Mouse (Mus musculus) CH12.LX (cell line): ENCODE measurements around the gene Gm4969. TPM values are rescaled to one million over a fixed set of nuclear protein-coding genes. Genes with fewer than 3 reads are reported as not detected.

ENCODE experiments used
- DNase-seq: peaks from one replicate; pipeline ENCODE4 v3.0.0-alpha.2; 2013; ENCODE audit errors: extremely low read depth
- H3K27ac ChIP-seq: 2 replicates; pipeline ENCODE4 v1.5.1; 2012; ENCODE audit warnings: low read depth, mild to moderate bottlenecking, control low read depth, moderate library complexity; ENCODE audit not compliant: insufficient read depth
- H3K27me3 ChIP-seq: replicated peaks from 2 replicates; pipeline ENCODE3; 2012; ENCODE audit warnings: inconsistent platforms
- H3K36me3 ChIP-seq, 2 experiments: replicated peaks in 1 of 2; 2 replicates each; pipeline versions ENCODE3 to v1.6.1; 2012; ENCODE audit warnings: inconsistent platforms in 1 of 2, low read length in 1 of 2, mild to moderate bottlenecking in 1 of 2, mixed read lengths in 1 of 2, moderate library complexity in 1 of 2; ENCODE audit not compliant: control insufficient read depth in 1 of 2, insufficient read depth in 1 of 2
- H3K4me1 ChIP-seq, 2 experiments: 2 replicates each; pipeline ENCODE4 v1.6.1; 2012; ENCODE audit warnings: inconsistent platforms in 1 of 2, moderate library complexity in 1 of 2; ENCODE audit not compliant: insufficient read depth in 2 of 2, control insufficient read depth in 1 of 2
- H3K4me2 ChIP-seq: 2 replicates; pipeline ENCODE4 v1.6.1; 2012; ENCODE audit warnings: low read depth, mild to moderate bottlenecking, control low read depth; ENCODE audit not compliant: poor library complexity, insufficient read depth, severe bottlenecking
- H3K4me3 ChIP-seq, 3 experiments: fragments of 150-350 bp in 1 of 3; sonication (generic) in 1 of 3; replicated peaks in 1 of 3; 2 replicates each; pipeline versions ENCODE3 to v1.5.1; 2011 to 2012; ENCODE audit warnings: low read depth in 2 of 3, low read length in 2 of 3, mild to moderate bottlenecking in 2 of 3, moderate library complexity in 2 of 3, control low read depth in 1 of 3, improper control_type of control experiment in 1 of 3, inconsistent platforms in 1 of 3, mixed read lengths in 1 of 3; ENCODE audit not compliant: poor library complexity in 1 of 3
- H3K79me2 ChIP-seq: replicated peaks from 2 replicates; pipeline ENCODE4 v1.6.1; 2012; ENCODE audit warnings: mild to moderate bottlenecking, moderate library complexity; ENCODE audit not compliant: control insufficient read depth, poor library complexity, insufficient read depth, severe bottlenecking; ENCODE audit errors: extremely low read depth
- H3K9ac ChIP-seq: 2 replicates; pipeline ENCODE4 v1.6.1; 2012; ENCODE audit warnings: low read depth, mild to moderate bottlenecking, control low read depth, moderate library complexity; ENCODE audit not compliant: insufficient read depth
- H3K9me3 ChIP-seq: replicated peaks from 2 replicates; pipeline ENCODE3; 2012; ENCODE audit warnings: low read length, inconsistent platforms, mixed read lengths
- BHLHE40 ChIP-seq: IDR thresholded peaks from 2 replicates; pipeline ENCODE4 v1.6.1; 2011; ENCODE audit warnings: mild to moderate bottlenecking, low read depth, low read length, improper control_type of control experiment
- CHD1 ChIP-seq: IDR thresholded peaks from 2 replicates; pipeline ENCODE4 v1.6.1; 2012; ENCODE audit warnings: low read depth, low read length, improper control_type of control experiment, inconsistent platforms
- CHD2 ChIP-seq: IDR thresholded peaks from 2 replicates; pipeline ENCODE4 v1.6.1; 2011; ENCODE audit warnings: low read length, improper control_type of control experiment
- CTCF ChIP-seq, 2 experiments: IDR thresholded peaks in 1 of 2; conservative IDR thresholded peaks in 1 of 2; 2 replicates each; pipeline ENCODE4 v1.5.1; 2011 to 2012; ENCODE audit warnings: low read depth in 2 of 2, low read length in 2 of 2, improper control_type of control experiment in 1 of 2, inconsistent platforms in 1 of 2, mild to moderate bottlenecking in 1 of 2, moderate library complexity in 1 of 2
- E2F4 ChIP-seq: IDR thresholded peaks from 2 replicates; pipeline ENCODE4 v1.6.1; 2011; ENCODE audit warnings: low read depth, low read length, improper control_type of control experiment; ENCODE audit not compliant: insufficient replicate concordance
- ELF1 ChIP-seq: IDR thresholded peaks from 2 replicates; pipeline ENCODE4 v1.6.1; 2014; ENCODE audit warnings: low read depth, mild to moderate bottlenecking, inconsistent platforms, low read length, improper control_type of control experiment
- EP300 ChIP-seq: IDR thresholded peaks from 2 replicates; pipeline ENCODE4 v1.6.1; 2011; ENCODE audit warnings: low read length, improper control_type of control experiment
- ETS1 ChIP-seq: conservative IDR thresholded peaks from 2 replicates; pipeline ENCODE4 v1.6.1; 2012; ENCODE audit warnings: low read depth, mild to moderate bottlenecking, inconsistent platforms, low read length, improper control_type of control experiment, moderate library complexity
- GABPA ChIP-seq: IDR thresholded peaks from 2 replicates; pipeline ENCODE4 v1.6.1; 2012; ENCODE audit warnings: low read depth, low read length, improper control_type of control experiment, inconsistent platforms; ENCODE audit not compliant: insufficient replicate concordance
- HCFC1 ChIP-seq: IDR thresholded peaks from 2 replicates; pipeline ENCODE4 v1.6.1; 2012; ENCODE audit warnings: low read depth, mild to moderate bottlenecking, inconsistent platforms, low read length, improper control_type of control experiment
- IRF4 ChIP-seq: IDR thresholded peaks from 2 replicates; pipeline ENCODE4 v1.6.1; 2014; ENCODE audit warnings: low read depth, mild to moderate bottlenecking, inconsistent platforms, low read length, improper control_type of control experiment
- JUN ChIP-seq: IDR thresholded peaks from 2 replicates; pipeline ENCODE4 v1.6.1; 2011; ENCODE audit warnings: low read depth, mild to moderate bottlenecking, low read length, improper control_type of control experiment, moderate library complexity; ENCODE audit not compliant: insufficient read depth
- JUND ChIP-seq: conservative IDR thresholded peaks from 2 replicates; pipeline ENCODE4 v1.6.1; 2011; ENCODE audit warnings: low read depth, low read length, improper control_type of control experiment
- KAT2A ChIP-seq: IDR thresholded peaks from 2 replicates; pipeline ENCODE4 v1.6.1; 2012; ENCODE audit warnings: low read length, improper control_type of control experiment, inconsistent platforms; ENCODE audit not compliant: insufficient replicate concordance
- MAFK ChIP-seq: IDR thresholded peaks from 2 replicates; pipeline ENCODE4 v1.6.1; 2011; ENCODE audit warnings: low read length, improper control_type of control experiment; ENCODE audit not compliant: insufficient replicate concordance
- MAX ChIP-seq: IDR thresholded peaks from 2 replicates; pipeline ENCODE4 v1.6.1; 2011; ENCODE audit warnings: low read length, improper control_type of control experiment
- MAZ ChIP-seq: IDR thresholded peaks from 2 replicates; pipeline ENCODE4 v1.6.1; 2012; ENCODE audit warnings: low read depth, mild to moderate bottlenecking, inconsistent platforms, low read length, improper control_type of control experiment, moderate library complexity
- MEF2A ChIP-seq: IDR thresholded peaks from 2 replicates; pipeline ENCODE4 v1.6.1; 2014; ENCODE audit warnings: low read depth, mild to moderate bottlenecking, inconsistent platforms, low read length, improper control_type of control experiment, borderline replicate concordance
- MXI1 ChIP-seq: IDR thresholded peaks from 2 replicates; pipeline ENCODE4 v1.6.1; 2011; ENCODE audit warnings: mild to moderate bottlenecking, low read depth, low read length, improper control_type of control experiment
- MYC ChIP-seq: IDR thresholded peaks from 2 replicates; pipeline ENCODE4 v1.6.1; 2011; ENCODE audit warnings: low read depth, mild to moderate bottlenecking, improper control_type of control experiment, low read length
- NELFE ChIP-seq: IDR thresholded peaks from 2 replicates; pipeline ENCODE4 v1.6.1; 2011; ENCODE audit warnings: low read depth, low read length, improper control_type of control experiment
- NRF1 ChIP-seq: IDR thresholded peaks from 2 replicates; pipeline ENCODE4 v1.6.1; 2014; ENCODE audit warnings: low read depth, mild to moderate bottlenecking, inconsistent platforms, low read length, improper control_type of control experiment, moderate library complexity
- PAX5 ChIP-seq: IDR thresholded peaks from 2 replicates; pipeline ENCODE4 v1.6.1; 2012; ENCODE audit warnings: low read length, inconsistent platforms, mixed read lengths
- POLR2A ChIP-seq: IDR thresholded peaks from 2 replicates; pipeline ENCODE4 v1.6.1; 2011; ENCODE audit warnings: low read depth, mild to moderate bottlenecking, improper control_type of control experiment, low read length
- POLR2AphosphoS2 ChIP-seq: IDR thresholded peaks from 2 replicates; pipeline ENCODE4 v1.6.1; 2011; ENCODE audit warnings: low read depth, low read length, improper control_type of control experiment
- RAD21 ChIP-seq: IDR thresholded peaks from 2 replicates; pipeline ENCODE4 v1.6.1; 2011; ENCODE audit warnings: low read depth, mild to moderate bottlenecking, low read length, improper control_type of control experiment, moderate library complexity
- RCOR1 ChIP-seq: conservative IDR thresholded peaks from 2 replicates; pipeline ENCODE4 v1.6.1; 2012; ENCODE audit warnings: low read depth, mild to moderate bottlenecking, inconsistent platforms, low read length, improper control_type of control experiment
- SIN3A ChIP-seq: IDR thresholded peaks from 2 replicates; pipeline ENCODE4 v1.6.1; 2012; ENCODE audit warnings: low read length, improper control_type of control experiment, inconsistent platforms
- SMC3 ChIP-seq: IDR thresholded peaks from 2 replicates; pipeline ENCODE4 v1.6.1; 2011; ENCODE audit warnings: low read depth, low read length, improper control_type of control experiment
- TBP ChIP-seq: conservative IDR thresholded peaks from 2 replicates; pipeline ENCODE4 v1.6.1; 2011; ENCODE audit warnings: low read depth, low read length, improper control_type of control experiment
- TCF12 ChIP-seq: IDR thresholded peaks from 2 replicates; pipeline ENCODE4 v1.6.1; 2014; ENCODE audit warnings: low read depth, mild to moderate bottlenecking, inconsistent platforms, low read length, improper control_type of control experiment
- UBTF ChIP-seq: IDR thresholded peaks from 2 replicates; pipeline ENCODE4 v1.6.1; 2012; ENCODE audit warnings: low read depth, mild to moderate bottlenecking, inconsistent platforms, low read length, improper control_type of control experiment, moderate library complexity
- USF1 ChIP-seq: IDR thresholded peaks from 2 replicates; pipeline ENCODE4 v1.6.1; 2014; ENCODE audit warnings: low read depth, mild to moderate bottlenecking, inconsistent platforms, low read length, improper control_type of control experiment
- USF2 ChIP-seq: conservative IDR thresholded peaks from 2 replicates; pipeline ENCODE4 v1.6.1; 2011; ENCODE audit warnings: low read depth, low read length, improper control_type of control experiment
- ZC3H11A ChIP-seq: IDR thresholded peaks from 2 replicates; pipeline ENCODE4 v1.6.1; 2012; ENCODE audit warnings: low read depth, mild to moderate bottlenecking, inconsistent platforms, low read length, improper control_type of control experiment
- ZKSCAN1 ChIP-seq: IDR thresholded peaks from 2 replicates; pipeline ENCODE4 v1.6.1; 2012; ENCODE audit warnings: low read depth, inconsistent platforms, low read length, improper control_type of control experiment, borderline replicate concordance
- ZMIZ1 ChIP-seq: IDR thresholded peaks from 2 replicates; pipeline ENCODE4 v1.6.1; 2012; ENCODE audit warnings: low read depth, mild to moderate bottlenecking, inconsistent platforms, low read length, improper control_type of control experiment
- ZNF384 ChIP-seq: IDR thresholded peaks from 2 replicates; pipeline ENCODE4 v1.6.1; 2012; ENCODE audit warnings: low read depth, low read length, improper control_type of control experiment, inconsistent platforms
- dilution Hi-C: fragments of 300-500 bp; cut with MboI; formaldehyde crosslinking; loops from 2 replicates; pipeline ENCODE4 v1.14.3; 2020; ENCODE audit warnings: low sequenced_read_pairs; ENCODE audit not compliant: extremely low pct_unique_long_range_greater_than_20kb, extremely low pct_ligation_motif_present
- in situ Hi-C: fragments of 300-500 bp; cut with MboI; formaldehyde crosslinking; loops from 3 replicates; pipeline ENCODE4 v1.14.3; 2019; ENCODE audit warnings: low sequenced_read_pairs, low pct_ligation_motif_present, low pct_unique_long_range_greater_than_20kb, mixed read lengths
- polyA plus RNA-seq: library from polyadenylated mRNA; unstranded; fragments of >175 nt; gene quantifications from 2 replicates; pipeline ENCODE4 v1.2.1, GENCODE M21; 2012; ENCODE audit warnings: low read depth; ENCODE audit not compliant: insufficient read length
- total RNA-seq, 2 experiments: library from RNA; depleted of rRNA; stranded (reverse); fragments of 300-350 nt in 1 of 2; fragments of >200 nt in 1 of 2; gene quantifications; 2 replicates each; pipeline ENCODE4 v1.2.3; 2012 to 2014

Gm4969 gene
- total and polyA plus RNA-seq, 3 experiments, result not detected

GRCm38 (mm10) chr7:19131324-19131848 lies 13.2 kb upstream of the Gm4969 start:
- H3K36me3 ChIP-seq, result peaks cover 28 to 67% of the 10 kb centered on the region in 2 experiments
- no peaks in the 10 kb centered on the region for H3K27me3 ChIP-seq
- H3K79me2 ChIP-seq, result peaks cover 9% of the 10 kb centered on the region; the same call in 1 of the 2 replicates
- H3K4me1 ChIP-seq, result peaks cover 0 to 28% of the 10 kb centered on the region in 2 experiments; a peak in 2 of 4 replicates
- dilution Hi-C loops, result no loop called here
- TF ChIP-seq JUND, result no peak
- TF ChIP-seq SIN3A, result peak; percentile 82; the same call in 1 of the 2 replicates
- no peak for TF ChIP-seq UBTF
- no peak for TF ChIP-seq PAX5
- peak; percentile 78; the same call in 1 of the 2 replicates for TF ChIP-seq MAX
- TF ChIP-seq USF2, result peak; percentile 54
- TF ChIP-seq GABPA, result no peak
- no peak for TF ChIP-seq POLR2AphosphoS2
- peak; percentile 78 for TF ChIP-seq USF1
- no peak for TF ChIP-seq ZMIZ1
- no peak for TF ChIP-seq RCOR1
- TF ChIP-seq MYC, result no peak
- TF ChIP-seq MEF2A, result no peak
- TF ChIP-seq SMC3, result no peak
- peak; percentile 84 for TF ChIP-seq NRF1
- peak; percentile 45; the same call in 1 of the 2 replicates for TF ChIP-seq ELF1
- TF ChIP-seq RAD21, result no peak
- no peak for TF ChIP-seq MAFK
- no peak for TF ChIP-seq CHD1
- no peak for TF ChIP-seq E2F4
- no peak for TF ChIP-seq ZNF384
- peak in 1 of 2 experiments; percentile 61; a peak in 2 of 4 replicates for TF ChIP-seq CTCF (conservative IDR thresholded peaks at IDR 0.05 in 1 of 2, IDR thresholded peaks at IDR 0.05 in 1 of 2; ENCODE audit: low read depth in 2 of 2, low read length in 2 of 2)
- no peak for TF ChIP-seq ZKSCAN1
- no peak for TF ChIP-seq ZC3H11A
- TF ChIP-seq POLR2A, result 0 out of 2 replicates have a peak, but pooled peaks have one; percentile 17
- TF ChIP-seq KAT2A, result no peak
- no peak for TF ChIP-seq MAZ
- no peak for TF ChIP-seq CHD2
- TF ChIP-seq ETS1, result no peak
- TF ChIP-seq MXI1, result peak; percentile 91
- TF ChIP-seq HCFC1, result no peak; the same call in 1 of the 2 replicates
- TF ChIP-seq BHLHE40, result peak; percentile 94
- TF ChIP-seq IRF4, result no peak
- TF ChIP-seq TCF12, result no peak
- TF ChIP-seq JUN, result no peak
- no peak for TF ChIP-seq TBP
- TF ChIP-seq EP300, result no peak
- TF ChIP-seq NELFE, result no peak
- TF ChIP-seq, all 38 proteins: peak for 10
- in situ Hi-C loops, result no loop called here
- peak; percentile 93 for DNase-seq
- no peak overlapping the region for H3K27ac ChIP-seq
- H3K4me3 ChIP-seq, result peak overlapping the region; percentile 12 to 44 (median 41)
- H3K4me2 ChIP-seq, result peak overlapping the region; percentile 54
- H3K9me3 ChIP-seq, result no peaks in the 10 kb centered on the region
- no peak overlapping the region for H3K9ac ChIP-seq
